In the genomic region with DNA sequence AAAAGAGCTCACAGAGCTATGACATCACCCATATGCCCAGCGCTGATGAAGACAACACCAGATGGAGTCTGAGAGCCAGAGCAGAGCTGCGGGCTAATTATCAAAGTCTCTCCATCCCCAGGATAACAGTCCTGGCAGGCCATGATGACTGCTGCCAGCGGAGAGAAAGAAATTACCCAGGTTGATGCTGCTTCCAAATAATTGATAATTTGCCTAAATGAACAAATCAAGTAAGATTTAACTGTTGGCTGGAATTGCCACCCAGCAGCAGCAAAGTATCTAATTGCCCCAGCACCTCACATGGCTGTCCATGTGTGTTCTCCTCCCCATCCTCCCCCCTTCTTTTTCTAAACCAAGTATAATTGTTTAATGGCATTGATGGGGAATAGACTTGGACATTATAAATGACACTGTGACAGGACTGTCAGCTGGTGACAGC, we compare ENCODE assay signal across 14 mouse cellular contexts.
A peak's percentile ranks its signal among the peaks of the same experiment; 100 is the strongest.
DNase-seq lines count a peak whose midpoint lies in the region; ATAC-seq lines count a peak whose summit lies in the region.
"Had no signal": no experiment of that assay in that cellular context is flagged by ENCODE, and none has a peak within 500 bp of the region (broad histone marks: within the 10 kb centered on the region; RNA-seq: fewer than 3 reads in every experiment).

No protein-coding gene starts in this region.

- H3K27ac ChIP-seq in neural tube, embryonic 13.5 days (replicated peaks), result peak overlapping the region; percentile 55
- H3K27ac ChIP-seq in kidney, embryonic 15.5 days, result no peak overlapping the region
- H3K27ac ChIP-seq: limb, embryonic 15.5 days had no signal

- DNase-seq in cerebellum, adult 8-10 months, result peak; percentile 7
- no peak for DNase-seq in cerebellum, postnatal 36 days
- no peak for DNase-seq in neural tube, embryonic 10.5 days (ENCODE audit: extremely low spot score, low spot score)
- peak; percentile 21 to 59 for DNase-seq in layer of hippocampus, postnatal 14 days (ENCODE audit: low spot score in 2 of 2)
- DNase-seq in lung, adult 18-20 months, result no peak
- DNase-seq in urinary bladder, postnatal 10 days (ENCODE audit: low spot score), result no peak
- DNase-seq: embryo, embryonic 11 days; heart, postnatal 14 days; kidney, adult 8-10 months had no signal

- 0 out of 2 replicates have a peak, but pooled peaks have one; percentile 19 for ATAC-seq in neural tube, embryonic 13.5 days (ENCODE audit: low read depth)
- ATAC-seq in kidney, embryonic 15.5 days (replicated peaks; ENCODE audit: low FRiP score), result no peak
- ATAC-seq: activated CD4-positive, CD25-positive, alpha-beta regulatory T cell, adult 4 months had no signal

- H3K36me3 ChIP-seq in neural tube, embryonic 13.5 days, result no peaks in the 10 kb centered on the region
- H3K36me3 ChIP-seq in kidney, embryonic 15.5 days, result no peaks in the 10 kb centered on the region
- H3K36me3 ChIP-seq: G1E; limb, embryonic 15.5 days had no signal

- 34% methylated on average over 3 of the region's 3 CpGs for WGBS in neural tube, embryonic 13.5 days
- 73% methylated on average over 3 of the region's 3 CpGs for WGBS in kidney, embryonic 15.5 days

- no peak overlapping the region for H3K9ac ChIP-seq in neural tube, embryonic 13.5 days
- H3K9ac ChIP-seq in kidney, embryonic 15.5 days, result no peak overlapping the region
- H3K9ac ChIP-seq: limb, embryonic 15.5 days had no signal

- H3K9me3 ChIP-seq in neural tube, embryonic 13.5 days, result 0 out of 2 replicates have a peak, but pooled peaks cover 5% of the 10 kb centered on the region
- H3K9me3 ChIP-seq in kidney, embryonic 15.5 days (replicated peaks), result no peaks in the 10 kb centered on the region
- H3K9me3 ChIP-seq: G1E; limb, embryonic 15.5 days had no signal

- no peak overlapping the region for H3K4me2 ChIP-seq in neural tube, embryonic 13.5 days
- H3K4me2 ChIP-seq in kidney, embryonic 15.5 days, result no peak overlapping the region
- H3K4me2 ChIP-seq: limb, embryonic 15.5 days had no signal

- no peak overlapping the region for H3K4me3 ChIP-seq in neural tube, embryonic 13.5 days
- no peak overlapping the region for H3K4me3 ChIP-seq in kidney, embryonic 15.5 days (replicated peaks)
- H3K4me3 ChIP-seq: limb, embryonic 15.5 days had no signal

- no peaks in the 10 kb centered on the region for H3K27me3 ChIP-seq in neural tube, embryonic 13.5 days
- H3K27me3 ChIP-seq in kidney, embryonic 15.5 days, result no peaks in the 10 kb centered on the region
- H3K27me3 ChIP-seq: limb, embryonic 15.5 days had no signal

- peaks cover 26% of the 10 kb centered on the region for H3K4me1 ChIP-seq in neural tube, embryonic 13.5 days (replicated peaks)
- peaks cover 8% of the 10 kb centered on the region; the same call in 1 of the 2 replicates for H3K4me1 ChIP-seq in kidney, embryonic 15.5 days
- H3K4me1 ChIP-seq: limb, embryonic 15.5 days had no signal

Comparison
In these comparisons a context has a peak if more than half of its experiments do, and no peak if none do; other contexts are left out.
1. DNase-seq: peak in cerebellum, adult 8-10 months (single experiment) and layer of hippocampus, postnatal 14 days (2 of 2); none in cerebellum, postnatal 36 days (0 of 2), neural tube, embryonic 10.5 days (single experiment), lung, adult 18-20 months (0 of 2) and urinary bladder, postnatal 10 days (single experiment).